Mouse (Mus musculus): ENCODE measurements around the gene Arhgap8. TPM values are rescaled to one million over a fixed set of nuclear protein-coding genes. Genes with fewer than 3 reads are reported as not detected.
A peak's percentile ranks its signal among the peaks of the same experiment; 100 is the strongest.
"Not testable (repeated sequence)": the region's sequence is repeated elsewhere in the genome, so short reads cannot be mapped to it uniquely, and the experiment has no call there.

Arhgap8 gene
- total RNA-seq, 2 experiments from 2014 or later = 0.64 TPM; not detected in 1

- DNase-seq (ENCODE audit: low spot score in 2 of 2) = peak in 1 of 2 experiments; percentile 65
- TF ChIP-seq CTCF (conservative IDR thresholded peaks at IDR 0.05) = peak; percentile 91
Observed at GRCm38 (mm10) chr15:84758493-84758892, 38.6 kb downstream of the Arhgap8 start.

GRCm38 (mm10) chr15:84762712-84763422, 43.0 kb downstream of the Arhgap8 start:
- no peak overlapping the region; the same call in 1 of the 2 replicates for H3K27ac ChIP-seq
- DNase-seq (ENCODE audit: low spot score in 2 of 2) = no peak
- TF ChIP-seq CTCF (conservative IDR thresholded peaks at IDR 0.05) = no peak

More at GRCm38 (mm10) chr15:84758493-84758892, 38.6 kb downstream of the Arhgap8 start:
- H3K27ac ChIP-seq = no peak overlapping the region
- H3K4me3 ChIP-seq = no peak overlapping the region

DNA sequence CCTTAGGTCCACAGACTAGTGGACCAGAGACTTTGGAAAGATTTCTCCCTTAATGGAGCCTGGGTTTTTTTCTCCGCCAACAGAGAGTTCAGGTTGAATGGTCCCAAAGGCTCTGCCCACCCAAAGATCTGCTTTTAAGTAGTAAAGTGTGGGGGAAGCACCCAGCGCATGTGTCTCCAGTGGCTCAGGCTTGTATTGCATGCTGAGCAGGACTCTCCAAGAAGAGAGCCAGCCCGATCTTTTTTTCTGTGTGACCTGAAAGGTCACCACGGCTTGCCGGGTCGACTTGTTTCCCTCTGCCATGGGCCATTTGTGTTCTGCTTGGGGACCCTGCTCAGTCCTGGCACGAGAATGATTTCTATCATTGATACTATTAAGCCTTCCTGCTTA, 43.6 kb downstream of the Arhgap8 start:
- Histone ChIP-seq H3K4me3 (no peak overlapping the region), H3K27ac (peak overlapping the region; percentile 7; the same call in 1 of the 2 replicates)
- no peak for DNase-seq (ENCODE audit: low spot score in 2 of 2)
- peak; percentile 69 for TF ChIP-seq CTCF (conservative IDR thresholded peaks at IDR 0.05)

More at GRCm38 (mm10) chr15:84762712-84763422, 43.0 kb downstream of the Arhgap8 start:
- no peak overlapping the region for H3K4me3 ChIP-seq

- no peak overlapping the region for H3K4me3 ChIP-seq
- no peak for TF ChIP-seq CTCF (conservative IDR thresholded peaks at IDR 0.05)
- H3K27ac ChIP-seq = no peak overlapping the region
- no peak for DNase-seq (ENCODE audit: low spot score in 2 of 2)
Observed at GRCm38 (mm10) chr15:84766621-84767020, 46.8 kb downstream of the Arhgap8 start.

DNA sequence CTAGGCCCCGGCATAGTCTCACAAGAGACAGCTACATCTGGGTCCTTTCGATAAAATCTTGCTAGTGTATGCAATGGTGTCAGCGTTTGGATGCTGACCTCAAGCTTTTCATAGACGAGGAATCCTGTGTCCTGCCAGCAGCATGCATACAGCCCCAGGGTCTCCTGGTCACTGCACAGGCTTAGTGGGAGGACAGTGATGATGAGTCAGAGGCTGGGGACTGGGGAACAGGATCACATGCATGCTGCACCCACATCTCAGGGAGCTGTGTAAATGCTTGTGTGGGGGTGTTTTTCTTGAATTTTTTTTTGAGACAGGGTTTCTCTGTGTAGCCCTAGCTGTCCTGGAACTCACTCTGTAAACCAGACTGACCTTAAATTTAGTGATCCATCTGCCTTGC, 48.7 kb downstream of the Arhgap8 start:
- H3K27ac ChIP-seq; H3K4me3 ChIP-seq; DNase-seq (ENCODE audit: low spot score in 2 of 2): not testable (repeated sequence)

GRCm38 (mm10) chr15:84769641-84770341, 49.9 kb downstream of the Arhgap8 start:
- TF ChIP-seq CTCF (conservative IDR thresholded peaks at IDR 0.05) = no peak
- DNase-seq (ENCODE audit: low spot score in 2 of 2) = no peak
- Histone ChIP-seq H3K27ac (no peak overlapping the region), H3K4me3 (no peak overlapping the region)

DNA sequence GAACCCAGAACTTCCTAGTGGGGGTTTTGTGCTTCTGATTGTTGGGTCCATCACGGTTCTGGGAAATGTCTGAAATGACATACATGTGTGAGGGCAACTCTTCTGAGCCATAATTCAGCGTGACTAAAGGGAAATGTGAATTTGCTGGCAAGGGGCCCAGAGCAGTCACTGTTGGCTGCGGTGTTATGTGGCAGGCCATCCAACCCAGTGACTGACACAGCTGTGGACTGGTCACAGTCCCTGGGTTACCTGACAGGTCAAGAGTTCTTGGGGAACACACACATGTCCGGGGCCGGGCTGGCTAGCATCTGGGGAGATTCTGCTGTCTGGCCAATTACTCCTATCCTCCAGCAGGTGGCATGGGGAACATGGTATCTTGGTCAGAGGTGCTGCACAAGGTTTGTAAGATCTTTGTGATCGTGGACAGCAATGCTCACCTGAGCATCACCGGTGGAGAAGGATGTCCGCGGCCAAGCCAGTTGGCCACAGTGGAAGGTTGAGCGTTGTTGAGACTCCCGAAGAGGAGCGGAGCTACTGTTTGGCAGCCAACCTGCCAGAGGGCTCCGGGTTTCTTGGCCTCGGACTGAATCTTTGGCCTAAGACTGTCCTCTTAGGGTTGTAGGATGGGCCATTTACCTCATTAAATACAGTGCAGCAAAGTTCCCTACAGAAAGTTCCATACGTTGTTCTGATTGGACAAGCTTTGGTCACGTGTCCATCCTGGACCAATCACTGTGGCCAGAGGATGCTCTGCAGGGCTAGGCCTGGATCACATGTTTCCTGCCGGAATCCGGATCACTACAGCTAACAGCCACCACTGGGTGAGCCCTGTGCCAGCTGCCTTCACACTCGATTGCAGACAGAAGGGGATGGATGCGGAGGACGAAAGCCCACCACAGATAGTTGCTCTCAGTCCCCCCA, 52.6 kb downstream of the Arhgap8 start:
- no peak overlapping the region for H3K27ac ChIP-seq
- H3K4me3 ChIP-seq = no peak overlapping the region
- TF ChIP-seq CTCF (conservative IDR thresholded peaks at IDR 0.05) = peak; percentile 72
- DNase-seq (ENCODE audit: low spot score in 2 of 2) = no peak

- Histone ChIP-seq H3K4me3 (peak overlapping the region; percentile 2; the same call in 1 of the 2 replicates), H3K27ac (no peak overlapping the region)
- TF ChIP-seq CTCF (conservative IDR thresholded peaks at IDR 0.05) = no peak
- DNase-seq (ENCODE audit: low spot score in 2 of 2) = no peak
Observed at GRCm38 (mm10) chr15:84775421-84776174, 55.7 kb downstream of the Arhgap8 start.

GRCm38 (mm10) chr15:84778587-84778986, 58.7 kb downstream of the Arhgap8 start:
- no peak for DNase-seq (ENCODE audit: low spot score in 2 of 2)
- 0 out of 2 replicates have a peak, but pooled peaks have one; percentile 10 for TF ChIP-seq CTCF (conservative IDR thresholded peaks at IDR 0.05)
- H3K27ac ChIP-seq = no peak overlapping the region
- no peak overlapping the region for H3K4me3 ChIP-seq

DNA sequence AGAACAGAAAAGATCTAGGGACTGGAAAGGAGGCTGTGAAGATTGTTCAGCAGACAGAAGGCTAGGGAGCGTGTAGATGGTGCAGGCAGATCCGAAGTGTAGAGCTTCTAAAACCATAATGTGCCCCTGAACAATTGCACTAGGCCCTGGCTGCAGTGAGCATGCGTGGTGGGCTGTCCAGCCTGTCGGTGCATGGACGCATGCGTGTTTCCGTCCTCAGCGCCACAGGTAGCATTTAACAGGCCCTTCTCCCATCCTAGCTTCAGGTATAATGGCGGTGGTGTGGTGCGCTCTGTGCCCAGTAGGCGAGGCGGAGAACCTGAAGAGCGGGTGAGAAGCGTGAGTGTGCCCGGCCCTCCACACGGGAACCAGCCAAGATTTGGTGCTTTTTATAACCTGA, 65.0 kb downstream of the Arhgap8 start:
- no peak for TF ChIP-seq CTCF (conservative IDR thresholded peaks at IDR 0.05)
- Histone ChIP-seq H3K4me3 (no peak overlapping the region), H3K27ac (no peak overlapping the region)
- DNase-seq (ENCODE audit: low spot score in 2 of 2) = no peak

DNA sequence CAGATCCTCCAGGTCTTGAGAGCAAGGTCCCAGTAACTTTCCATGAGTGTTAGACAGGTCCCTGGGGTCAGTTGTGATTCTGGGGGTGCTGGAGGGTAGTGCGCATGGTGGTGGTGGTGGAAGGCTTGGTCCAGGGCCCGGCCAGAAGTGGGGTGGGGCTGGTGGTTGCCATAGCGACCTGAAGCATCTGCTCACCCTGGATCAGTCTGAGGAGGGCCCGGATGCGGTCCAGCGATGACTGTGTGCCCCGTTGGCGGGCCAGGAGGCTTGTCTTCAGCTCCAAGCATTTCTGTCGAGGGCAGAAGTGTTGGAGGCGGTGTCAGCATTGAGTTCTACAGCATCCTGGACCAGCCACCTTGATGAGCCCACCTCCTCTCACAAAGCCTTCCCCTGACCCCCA, 67.3 kb downstream of the Arhgap8 start:
- no peak for DNase-seq (ENCODE audit: low spot score in 2 of 2)
- Histone ChIP-seq H3K4me3 (no peak overlapping the region), H3K27ac (no peak overlapping the region)
- no peak for TF ChIP-seq CTCF (conservative IDR thresholded peaks at IDR 0.05)

- Histone ChIP-seq H3K27ac (no peak overlapping the region), H3K4me3 (no peak overlapping the region)
- peak; percentile 26 for TF ChIP-seq CTCF (conservative IDR thresholded peaks at IDR 0.05)
- DNase-seq (ENCODE audit: low spot score in 2 of 2) = no peak
Observed at GRCm38 (mm10) chr15:84793649-84794048, 73.8 kb downstream of the Arhgap8 start.
